Mouse (Mus musculus) erythroid progenitor cell, adult 5-6 weeks (primary cell): ENCODE results near the gene Dcbld2. TPM values are rescaled to one million over a fixed set of nuclear protein-coding genes. Genes with fewer than 3 reads are reported as not detected.

Experiments
- ATAC-seq: replicated peaks from 2 replicates; pipeline ENCODE4 v1.8.0; 2016; ENCODE audit warnings: moderate number of reproducible peaks, mild to moderate bottlenecking, moderate TSS enrichment, inconsistent platforms; ENCODE audit not compliant: poor library complexity, low FRiP score, severe bottlenecking
- total RNA-seq, 2 experiments: library from RNA; stranded (forward) in 1 of 2; stranded (reverse) in 1 of 2; fragments of 150-400 nt in 1 of 2; fragments of 186-747, 209-891 nt in 1 of 2; gene quantifications; 2 replicates each; pipeline versions ENCODE4 v1.2.3 to v1.2.4; 2015 to 2017; ENCODE audit warnings: low replicate concordance in 2 of 2

The Dcbld2 gene
- 3.6 and 5.4 TPM in 2 replicates for total RNA-seq (2015; ENCODE audit: low replicate concordance)
- total RNA-seq (2017; ENCODE audit: low replicate concordance), result 2.9 and 3.6 TPM in 2 replicates

DNA sequence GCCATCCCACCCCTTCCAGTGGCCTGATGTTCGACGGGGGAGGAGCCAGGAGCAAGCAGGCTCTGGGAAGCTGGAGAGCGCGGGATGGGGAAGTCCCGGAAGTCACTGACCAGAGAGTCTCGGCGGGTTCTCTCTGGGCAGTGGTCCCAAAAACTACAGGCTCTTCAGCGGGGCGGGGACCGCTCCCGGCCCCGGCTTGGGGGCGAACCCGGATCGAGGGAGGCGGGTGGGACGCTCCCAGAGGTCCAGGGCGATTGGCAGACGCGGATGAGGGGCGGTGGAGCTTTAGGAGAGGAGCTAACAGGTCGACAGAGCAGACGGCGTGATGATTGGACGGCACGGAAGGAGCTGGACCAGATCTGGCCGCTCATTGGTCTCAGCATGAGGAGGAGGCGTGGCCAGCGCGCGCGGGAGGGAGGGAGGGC lies at the start of gene Dcbld2:
Dcbld2 (plus strand) TSS at position 382 of the 425 bp plus-strand sequence.
- ATAC-seq, result peak; percentile 100

DNA sequence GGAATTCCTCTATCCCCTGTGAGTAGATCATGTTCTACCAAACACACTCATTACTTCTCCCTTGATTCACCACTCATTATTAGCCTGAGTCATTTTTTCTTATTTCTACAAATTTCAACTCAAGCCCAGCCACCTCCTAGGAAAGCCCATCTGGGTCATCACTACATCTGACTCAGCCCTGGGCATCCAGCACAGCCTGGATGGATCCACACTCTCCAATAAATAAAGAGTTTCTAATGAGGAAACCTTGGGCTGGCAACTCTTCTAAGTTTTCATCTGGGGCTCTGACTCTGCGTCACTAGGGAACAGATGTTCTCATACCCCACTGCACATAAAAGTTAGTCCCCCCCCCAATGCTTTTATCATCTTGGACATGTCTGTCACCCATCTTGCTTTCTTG lies 31.1 kb upstream of the Dcbld2 start:
- ATAC-seq, result no peak

DNA sequence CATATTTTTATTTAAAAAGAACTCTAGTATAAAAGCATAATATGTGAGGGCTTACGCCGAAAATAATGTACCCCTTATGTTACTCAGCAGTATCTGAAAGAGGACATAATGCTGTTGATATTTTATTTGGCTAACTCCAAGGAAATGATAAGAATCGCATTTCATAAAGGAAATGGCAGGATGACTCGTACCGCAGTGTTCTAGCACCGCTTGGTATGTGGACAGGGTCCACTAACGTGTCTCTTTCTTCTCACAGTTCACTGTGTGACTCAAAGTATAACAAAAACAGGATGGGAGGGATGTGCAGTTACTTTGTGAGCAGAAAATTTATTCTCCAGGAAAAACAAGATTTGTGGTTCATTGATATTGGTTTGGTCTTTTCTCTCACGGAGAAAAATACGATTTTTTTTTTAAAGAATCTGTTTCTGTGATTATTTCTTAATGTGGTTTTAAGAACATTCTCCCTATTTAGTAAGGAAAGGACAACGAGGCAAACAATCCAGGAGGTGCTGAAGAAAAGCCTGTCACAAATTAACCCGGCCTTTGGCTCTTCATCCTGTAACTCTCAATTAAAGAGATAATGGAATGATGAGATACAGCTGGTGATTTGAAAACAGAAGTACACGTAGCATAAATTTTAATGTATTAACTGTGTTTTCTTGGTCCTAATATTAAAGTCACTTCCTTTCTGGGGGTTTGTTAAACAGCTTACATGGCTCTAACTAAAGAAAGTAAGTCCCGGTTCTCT lies 30.3 kb upstream of the Dcbld2 start:
- ATAC-seq, result no peak

DNA sequence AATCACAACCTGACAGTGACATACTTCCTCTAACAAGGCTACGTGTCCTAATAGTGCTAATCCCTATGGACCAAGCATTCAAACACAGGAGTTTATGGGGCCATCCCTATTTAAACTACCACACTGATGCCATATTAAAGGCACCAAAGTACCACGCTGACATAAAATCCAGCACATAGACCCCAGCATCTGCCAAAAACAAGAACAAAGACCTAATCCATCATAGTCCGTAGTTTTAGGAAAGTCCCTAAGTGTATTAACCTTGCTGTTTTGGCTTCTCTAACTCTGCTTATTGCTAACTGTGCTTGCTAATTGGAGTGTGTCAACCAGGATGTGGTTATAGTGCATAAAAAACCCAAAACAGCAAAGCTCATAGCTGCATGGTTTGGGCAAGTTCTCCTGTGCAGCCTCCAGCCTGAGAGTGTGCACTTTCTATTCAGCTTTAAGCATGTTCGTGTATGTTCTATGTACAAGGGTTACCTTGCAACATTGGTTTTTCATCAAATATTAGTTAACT lies 21.9 kb upstream of the Dcbld2 start:
- no peak for ATAC-seq

DNA sequence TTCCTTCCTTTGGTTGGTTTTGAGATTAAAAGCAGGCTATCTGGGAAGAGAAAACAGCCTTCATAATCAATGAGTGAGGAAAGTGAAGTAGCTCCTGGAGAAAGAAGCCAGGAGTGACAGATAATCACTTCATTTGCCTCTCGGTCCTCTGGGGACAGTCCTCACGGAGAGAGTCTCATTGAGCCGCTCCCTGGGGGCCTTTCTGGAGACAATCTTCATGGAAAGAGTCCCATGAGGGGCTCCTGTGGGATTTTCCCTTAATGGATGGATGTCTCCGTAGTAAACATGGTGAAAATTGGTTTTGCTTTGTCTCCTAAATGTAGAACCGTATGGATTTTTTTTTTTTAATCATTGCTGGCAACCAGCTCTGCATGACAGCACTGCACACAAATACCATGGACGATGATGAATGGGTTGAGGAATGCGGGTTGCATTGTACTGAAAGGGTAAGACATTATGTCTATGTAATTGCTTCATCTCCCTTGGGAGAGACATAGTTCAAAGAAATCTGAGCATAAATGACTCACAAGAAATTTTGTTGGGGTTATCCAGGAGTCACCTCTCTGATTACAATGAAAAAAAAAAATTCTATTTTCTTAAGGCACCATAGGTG lies 19.0 kb upstream of the Dcbld2 start:
- ATAC-seq, result no peak

DNA sequence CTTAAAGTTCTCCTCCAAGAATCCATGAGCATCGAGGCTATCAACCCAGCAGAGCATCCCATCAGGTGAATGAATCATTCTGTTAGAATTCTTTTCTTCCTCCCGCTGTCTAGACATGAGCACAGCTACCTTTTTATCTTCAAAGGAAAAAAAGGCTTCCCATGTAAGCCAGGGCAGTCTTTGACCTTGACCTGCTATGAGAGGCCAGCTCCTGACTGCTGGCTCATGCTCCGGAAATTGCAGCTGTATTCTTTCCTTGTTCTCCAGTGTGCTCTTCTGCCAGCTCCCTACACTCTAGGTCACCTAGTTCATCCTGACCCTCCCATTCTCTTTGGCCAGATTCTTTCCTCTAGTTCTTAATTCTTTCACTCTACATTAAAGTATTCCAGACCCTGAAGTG lies 15.2 kb upstream of the Dcbld2 start:
- ATAC-seq, result no peak

DNA sequence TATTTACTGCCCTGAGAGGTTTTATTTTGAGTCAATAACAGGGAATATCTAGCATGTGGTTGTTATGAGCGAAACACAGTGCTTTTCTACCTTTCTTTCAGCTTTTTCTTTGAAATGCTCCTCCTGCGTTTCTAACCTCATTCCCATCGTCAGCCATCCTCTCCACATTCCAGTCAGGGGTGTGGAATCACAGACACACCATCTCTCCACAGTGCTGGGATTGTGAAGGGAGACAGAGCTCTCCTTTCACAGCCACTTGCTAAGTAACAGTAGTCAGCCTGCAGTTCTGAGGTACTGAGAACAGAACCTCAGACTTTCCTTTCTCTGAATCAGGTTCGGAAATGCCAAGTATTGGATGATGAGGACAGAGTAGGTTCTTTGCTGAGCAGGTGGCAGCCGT lies 14.1 kb upstream of the Dcbld2 start:
- no peak for ATAC-seq

DNA sequence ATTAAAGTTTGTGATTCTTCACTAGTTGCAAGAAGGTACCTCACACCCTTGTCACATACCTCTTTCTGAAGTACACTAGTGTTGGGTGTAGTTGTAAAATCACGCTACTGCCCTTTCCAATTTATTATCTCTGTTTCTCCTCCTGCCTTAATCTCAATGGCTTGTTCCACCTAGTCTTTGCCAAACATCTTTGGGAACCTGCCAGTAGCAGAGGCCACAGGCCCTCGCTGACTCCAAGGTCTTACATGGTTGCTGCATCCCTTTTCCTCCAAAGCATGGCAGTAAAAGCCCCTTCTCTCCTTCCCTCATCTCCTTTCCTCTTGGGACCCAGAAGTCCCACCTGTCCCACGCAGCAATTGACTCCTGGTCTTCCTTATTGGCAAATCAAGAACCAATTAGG lies 9.6 kb upstream of the Dcbld2 start:
- no peak for ATAC-seq

DNA sequence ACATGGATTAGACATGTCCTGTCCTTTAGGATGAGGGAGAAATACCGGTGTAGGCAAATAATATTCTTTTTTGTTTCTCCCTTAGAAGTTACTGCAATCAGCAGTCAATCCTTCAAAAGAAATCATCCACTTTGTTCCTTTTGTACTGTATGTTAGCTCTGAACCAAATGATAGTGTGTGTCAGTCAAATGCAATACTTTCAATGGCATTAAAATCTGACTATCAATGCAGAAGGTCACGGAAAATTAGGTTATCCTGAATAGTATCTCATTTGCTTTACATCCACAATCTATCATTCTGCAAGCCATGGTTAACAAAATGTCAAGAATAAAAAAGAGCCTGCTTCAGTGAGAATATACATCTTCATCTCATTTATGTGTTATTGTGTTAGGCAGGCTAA lies 7.2 kb upstream of the Dcbld2 start:
- no peak for ATAC-seq

DNA sequence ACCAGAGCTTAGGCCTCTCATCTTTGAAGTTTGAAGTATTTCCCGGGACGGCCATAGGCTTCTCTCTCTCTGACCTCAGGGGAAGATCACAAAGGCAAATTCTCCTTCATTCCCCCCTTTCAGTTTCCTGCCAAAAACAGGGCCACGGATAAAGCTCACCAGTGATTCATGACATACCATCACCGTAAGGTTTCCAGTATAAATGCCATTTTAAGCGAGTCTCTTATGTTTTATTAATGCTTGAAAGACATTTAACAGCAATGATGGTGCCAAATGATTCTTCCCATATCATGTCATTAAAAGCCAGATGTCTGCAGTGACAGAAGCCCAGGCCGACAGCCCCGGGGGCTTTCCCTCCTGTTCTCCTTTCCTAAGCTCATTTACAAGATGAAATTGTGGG lies 3.6 kb upstream of the Dcbld2 start:
- ATAC-seq, result no peak

DNA sequence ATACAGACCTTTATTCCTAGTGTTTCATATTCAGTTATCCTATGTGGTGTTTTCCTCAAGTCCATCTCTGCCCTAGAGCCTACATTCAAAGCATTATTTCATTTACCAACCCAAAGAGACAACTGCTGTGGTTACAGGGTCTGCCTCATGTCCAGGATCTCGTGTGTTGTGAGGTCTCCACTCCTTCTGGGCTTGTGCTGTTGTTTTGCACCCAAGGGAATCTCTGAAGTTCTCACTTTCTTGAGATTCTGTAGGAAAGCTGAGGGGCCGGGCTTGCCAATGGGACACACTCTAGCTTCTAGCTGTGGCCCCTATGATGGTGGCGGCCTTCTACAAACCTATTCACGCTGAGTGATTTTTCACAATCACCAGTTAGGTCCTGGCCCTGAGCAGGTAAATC lies 3.0 kb upstream of the Dcbld2 start:
- ATAC-seq, result no peak

DNA sequence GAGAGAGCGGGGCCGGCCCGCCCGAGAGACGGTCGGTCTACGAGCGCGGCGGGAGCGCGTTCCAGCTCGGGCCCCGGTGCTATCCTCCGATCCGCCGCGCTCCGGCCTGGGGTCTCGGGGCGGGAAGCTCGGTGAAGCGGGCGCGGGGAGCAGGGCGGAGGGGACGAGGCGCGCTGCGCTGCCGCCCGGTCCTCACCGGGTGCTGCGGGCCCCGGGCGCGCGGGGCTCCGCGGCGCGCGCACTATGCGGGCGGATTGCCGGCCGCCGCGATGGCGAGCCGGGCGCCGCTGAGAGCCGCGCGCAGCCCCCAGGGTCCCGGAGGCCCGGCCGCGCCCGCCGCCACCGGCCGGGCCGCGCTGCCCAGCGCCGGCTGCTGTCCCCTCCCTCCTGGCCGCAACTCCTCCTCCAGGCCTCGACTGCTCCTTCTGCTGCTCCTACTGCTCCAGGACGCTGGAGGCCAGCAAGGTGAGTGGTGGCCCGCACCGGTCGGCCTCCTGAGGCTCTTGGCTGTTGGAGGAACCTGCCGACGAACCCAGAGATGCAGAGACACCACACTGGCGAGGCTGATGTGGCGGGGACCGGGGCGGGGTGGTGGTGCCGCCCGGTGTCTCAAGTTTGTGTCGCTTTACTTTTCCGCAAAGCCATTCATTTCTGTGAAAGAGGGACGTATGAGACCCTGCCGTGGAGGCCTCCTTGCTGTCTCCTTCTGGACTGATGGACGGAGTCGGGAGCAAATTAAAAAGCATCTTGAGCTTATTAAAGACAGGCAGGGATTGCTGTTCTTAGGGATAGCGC lies 441 bp downstream of the Dcbld2 start:
- ATAC-seq, result 0 out of 2 replicates have a peak, but pooled peaks have one; percentile 15

DNA sequence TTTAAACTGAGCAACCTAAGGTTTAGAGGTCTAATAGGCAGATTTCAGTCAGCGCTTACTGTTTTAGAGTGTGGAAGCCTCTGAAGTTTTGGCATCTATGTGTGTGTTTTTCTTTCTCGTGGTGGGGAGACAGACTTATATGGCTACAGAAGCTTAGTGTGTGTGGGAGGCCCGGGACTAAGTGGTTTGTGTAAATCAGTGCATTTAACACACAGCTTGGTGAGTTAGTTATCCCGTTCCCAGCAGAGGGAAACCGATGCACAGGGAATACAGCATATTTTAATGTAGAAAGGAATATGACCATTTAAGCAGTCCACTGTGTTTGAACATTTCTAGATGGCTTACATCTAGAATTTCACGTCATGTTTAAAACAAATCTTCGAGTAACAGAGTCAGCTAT lies 1.6 kb downstream of the Dcbld2 start:
- no peak for ATAC-seq

DNA sequence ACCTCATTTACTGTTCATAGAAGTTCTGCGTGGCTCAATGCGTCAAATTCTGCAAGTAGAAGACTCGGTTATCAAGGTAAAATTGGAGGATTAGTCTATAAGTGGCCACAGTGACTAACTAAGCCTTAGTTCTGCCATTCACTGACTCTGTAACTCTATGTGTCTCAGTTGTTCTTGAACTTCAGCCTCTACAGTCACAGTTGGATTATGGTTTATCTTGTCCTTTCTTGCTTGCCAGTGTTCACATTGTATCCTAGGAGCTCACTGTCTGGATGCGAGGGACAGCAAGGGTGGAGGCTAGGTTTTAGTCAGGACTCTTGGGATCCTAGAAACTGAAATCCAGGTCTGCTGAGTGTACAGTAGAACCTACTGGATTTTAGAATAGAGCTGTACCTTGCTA lies 6.6 kb downstream of the Dcbld2 start:
- ATAC-seq, result no peak

DNA sequence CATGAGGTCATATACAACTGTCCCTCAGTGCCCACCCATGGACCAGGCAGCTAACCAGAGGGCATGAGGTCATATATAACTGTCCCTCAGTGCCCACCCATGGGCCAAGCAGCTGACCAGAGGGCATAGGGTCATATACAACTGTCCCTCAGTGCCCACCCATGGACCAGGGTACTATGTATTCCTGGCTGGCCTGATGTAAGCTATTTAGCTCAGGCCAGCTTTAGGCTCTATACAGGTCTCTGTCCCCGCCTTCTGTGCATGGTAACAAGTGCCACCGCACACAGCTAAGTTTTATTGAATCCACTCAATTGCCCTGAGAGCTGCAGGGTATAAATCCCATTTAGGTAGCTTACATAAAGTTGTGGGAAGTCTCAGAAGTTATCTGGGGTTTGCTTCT lies 7.3 kb downstream of the Dcbld2 start:
- ATAC-seq, result no peak

DNA sequence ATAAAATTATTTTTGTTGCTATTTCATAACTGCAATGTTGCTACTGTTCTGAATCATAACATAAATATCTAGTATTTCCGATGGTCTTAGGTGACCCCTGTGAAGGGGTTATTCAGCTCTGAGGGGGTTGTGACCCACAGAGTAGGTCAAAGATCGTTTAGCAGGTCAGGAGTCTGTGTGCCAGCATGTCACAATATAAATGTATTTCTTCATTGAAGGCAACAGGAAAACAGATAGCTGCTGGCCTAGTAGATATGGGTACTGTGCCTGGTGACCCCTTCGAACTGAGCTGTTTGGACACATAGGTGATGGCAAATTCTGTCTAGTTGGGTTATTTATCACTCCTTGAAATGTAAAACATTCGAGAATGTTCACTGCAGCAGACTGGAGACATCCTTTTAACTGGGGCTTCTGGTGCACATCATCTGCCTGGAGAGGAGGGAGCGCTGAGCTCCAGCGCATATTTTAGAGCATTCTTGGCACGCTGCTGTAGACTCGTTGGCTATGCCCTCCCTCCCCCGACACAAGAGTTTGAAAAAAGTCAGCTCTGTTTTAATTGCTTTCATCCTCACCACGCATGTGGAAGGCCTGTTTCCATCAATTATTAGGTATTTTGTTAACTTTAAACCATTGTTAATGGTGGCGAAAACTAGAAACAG lies 13.6 kb downstream of the Dcbld2 start:
- ATAC-seq, result no peak

DNA sequence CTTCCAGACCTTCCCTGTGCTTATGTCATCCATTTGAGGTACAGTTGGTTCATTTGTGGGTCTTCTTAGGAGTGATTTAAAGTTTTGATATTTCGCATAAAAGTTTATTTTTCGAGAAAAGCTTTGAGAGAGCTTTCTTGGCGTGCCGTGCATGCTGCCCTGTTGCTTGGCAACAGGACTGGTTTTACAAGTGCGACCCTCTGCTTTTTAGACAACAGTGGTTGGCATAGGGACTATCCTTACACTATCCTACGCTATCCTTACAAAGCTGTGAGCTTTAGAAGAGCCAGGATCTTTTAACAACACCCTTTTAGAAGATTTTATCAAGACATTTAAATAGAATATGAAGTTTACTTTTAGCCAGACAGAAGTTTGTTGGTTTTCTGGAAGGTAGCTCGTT lies 22.0 kb downstream of the Dcbld2 start:
- no peak for ATAC-seq

DNA sequence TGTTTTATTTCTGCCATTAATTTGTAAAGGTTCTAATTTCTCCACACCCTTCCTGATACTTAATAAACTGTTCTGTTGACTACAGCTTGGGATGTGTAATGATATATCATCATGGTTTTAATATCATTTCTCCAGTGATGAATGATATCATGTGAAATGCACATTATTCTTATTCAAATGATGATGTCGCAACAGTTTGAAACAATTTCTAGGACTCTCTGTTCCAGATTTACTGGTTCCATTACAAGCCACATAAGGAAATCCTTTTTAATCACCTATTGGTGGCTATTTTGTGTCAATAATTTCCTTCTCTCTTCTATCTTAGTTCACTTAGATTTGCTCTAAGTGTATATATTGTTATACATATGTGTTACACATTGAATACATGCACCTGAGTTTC lies 24.1 kb downstream of the Dcbld2 start:
- ATAC-seq, result no peak

DNA sequence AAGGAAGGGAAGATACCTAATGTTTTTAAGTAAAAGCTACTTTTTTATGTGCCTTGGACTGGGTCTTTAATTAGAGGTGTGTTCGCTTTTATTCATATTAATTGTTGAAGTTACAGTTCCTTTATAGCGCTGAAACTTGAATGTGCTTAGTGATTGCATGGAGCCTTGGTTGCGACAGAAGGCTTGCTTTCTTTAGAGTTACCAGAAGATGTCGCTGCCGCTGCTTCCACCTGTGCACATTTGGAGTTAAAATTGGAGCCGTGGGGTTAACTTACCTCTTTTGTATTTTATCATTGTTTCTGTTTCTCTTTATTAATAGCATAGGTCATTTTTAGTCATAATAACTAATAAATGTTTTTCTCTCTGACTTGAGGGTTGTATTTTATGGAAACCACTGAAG lies 36.5 kb downstream of the Dcbld2 start:
- ATAC-seq, result peak; percentile 68; the same call in 1 of the 2 replicates
